Mouse (Mus musculus): Measurements from ENCODE around the gene Mfrp.
A peak's percentile ranks its signal among the peaks of the same experiment; 100 is the strongest.
"Not testable (repeated sequence)": the region's sequence is repeated elsewhere in the genome, so short reads cannot be mapped to it uniquely, and the experiment has no call there.

Mfrp gene

GRCm38 (mm10) chr9:44106182-44106581, 4.7 kb downstream of the Mfrp start:
- DNase-seq (ENCODE audit: low spot score): no peak

- DNase-seq (ENCODE audit: low spot score): no peak
These were observed 5.1 kb downstream of the Mfrp start for GRCm38 (mm10) chr9:44106596-44106995.

DNA sequence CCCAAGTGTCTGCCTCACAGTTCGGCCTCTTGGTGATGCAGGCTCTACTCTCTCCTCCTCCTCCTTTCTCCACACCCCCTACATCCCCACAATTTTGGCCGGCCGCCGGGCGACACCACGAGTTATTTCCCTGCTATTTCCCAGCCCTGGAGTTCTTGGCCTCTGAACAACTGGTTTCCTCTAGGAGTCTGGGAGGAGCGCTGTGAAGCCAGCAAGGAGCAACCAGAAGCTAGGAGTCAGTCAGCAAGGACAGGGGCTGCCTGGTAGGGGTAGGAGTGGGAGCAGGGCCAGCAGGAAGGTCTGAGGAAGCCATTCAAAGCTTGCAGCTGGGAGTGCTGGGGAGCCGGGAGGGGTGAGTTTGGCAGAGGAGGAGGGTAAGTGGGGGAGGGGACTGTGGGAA, 5.6 kb downstream of the Mfrp start, which contains the start of gene C1qtnf5:
Gene C1qtnf5, plus strand, starts transcription at position 136 of the 400 bp plus-strand sequence.
- peak; percentile 59 for DNase-seq (ENCODE audit: low spot score)

DNA sequence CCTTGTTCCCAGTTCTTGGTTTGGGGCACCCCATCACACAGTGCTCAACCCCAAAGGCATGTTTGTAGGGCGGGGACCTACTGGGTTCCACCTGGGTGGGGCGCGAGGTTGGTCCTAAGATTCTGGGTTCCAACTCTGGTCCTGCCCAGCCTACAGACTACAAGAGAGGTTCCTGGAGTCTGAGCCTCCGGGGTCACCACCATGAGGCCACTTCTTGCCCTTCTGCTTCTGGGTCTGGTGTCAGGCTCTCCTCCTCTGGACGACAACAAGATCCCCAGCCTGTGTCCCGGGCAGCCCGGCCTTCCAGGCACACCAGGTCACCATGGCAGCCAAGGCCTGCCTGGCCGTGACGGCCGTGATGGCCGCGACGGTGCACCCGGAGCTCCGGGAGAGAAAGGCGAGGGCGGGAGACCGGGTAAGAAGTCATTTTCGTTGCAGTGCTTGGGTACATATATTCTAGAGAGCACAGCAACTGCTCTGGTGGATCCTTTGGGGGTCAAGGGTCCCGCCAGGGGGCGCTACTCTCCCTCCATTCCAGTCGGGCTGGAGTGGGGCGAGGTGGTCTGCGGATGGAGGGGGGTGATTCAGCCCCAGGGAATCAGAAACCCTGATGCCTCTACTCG, 6.1 kb downstream of the Mfrp start:
- no peak for DNase-seq (ENCODE audit: low spot score)

DNA sequence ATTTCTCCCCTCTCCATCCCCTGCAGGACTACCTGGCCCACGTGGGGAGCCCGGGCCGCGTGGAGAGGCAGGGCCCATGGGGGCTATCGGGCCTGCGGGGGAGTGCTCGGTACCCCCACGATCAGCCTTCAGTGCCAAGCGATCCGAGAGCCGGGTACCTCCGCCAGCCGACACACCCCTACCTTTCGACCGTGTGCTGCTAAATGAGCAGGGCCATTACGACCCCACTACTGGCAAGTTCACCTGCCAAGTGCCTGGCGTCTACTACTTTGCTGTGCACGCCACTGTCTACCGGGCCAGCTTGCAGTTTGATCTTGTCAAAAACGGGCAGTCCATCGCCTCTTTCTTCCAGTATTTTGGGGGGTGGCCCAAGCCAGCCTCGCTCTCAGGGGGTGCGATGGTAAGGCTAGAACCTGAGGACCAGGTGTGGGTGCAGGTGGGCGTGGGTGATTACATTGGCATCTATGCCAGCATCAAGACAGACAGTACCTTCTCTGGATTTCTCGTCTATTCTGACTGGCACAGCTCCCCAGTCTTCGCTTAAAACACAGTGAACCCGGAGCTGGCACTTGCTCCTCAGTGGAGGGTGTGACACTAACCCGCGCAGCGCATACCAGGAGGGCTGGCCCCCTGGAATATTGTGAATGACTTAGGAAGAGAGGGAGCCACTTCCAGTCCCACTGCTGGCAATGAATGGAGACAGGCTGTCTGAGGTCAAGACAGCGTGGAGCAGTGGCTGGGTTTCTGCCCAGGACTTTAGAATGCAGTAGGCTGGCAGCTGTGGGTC, 6.9 kb downstream of the Mfrp start:
- no peak for DNase-seq (ENCODE audit: low spot score)

DNA sequence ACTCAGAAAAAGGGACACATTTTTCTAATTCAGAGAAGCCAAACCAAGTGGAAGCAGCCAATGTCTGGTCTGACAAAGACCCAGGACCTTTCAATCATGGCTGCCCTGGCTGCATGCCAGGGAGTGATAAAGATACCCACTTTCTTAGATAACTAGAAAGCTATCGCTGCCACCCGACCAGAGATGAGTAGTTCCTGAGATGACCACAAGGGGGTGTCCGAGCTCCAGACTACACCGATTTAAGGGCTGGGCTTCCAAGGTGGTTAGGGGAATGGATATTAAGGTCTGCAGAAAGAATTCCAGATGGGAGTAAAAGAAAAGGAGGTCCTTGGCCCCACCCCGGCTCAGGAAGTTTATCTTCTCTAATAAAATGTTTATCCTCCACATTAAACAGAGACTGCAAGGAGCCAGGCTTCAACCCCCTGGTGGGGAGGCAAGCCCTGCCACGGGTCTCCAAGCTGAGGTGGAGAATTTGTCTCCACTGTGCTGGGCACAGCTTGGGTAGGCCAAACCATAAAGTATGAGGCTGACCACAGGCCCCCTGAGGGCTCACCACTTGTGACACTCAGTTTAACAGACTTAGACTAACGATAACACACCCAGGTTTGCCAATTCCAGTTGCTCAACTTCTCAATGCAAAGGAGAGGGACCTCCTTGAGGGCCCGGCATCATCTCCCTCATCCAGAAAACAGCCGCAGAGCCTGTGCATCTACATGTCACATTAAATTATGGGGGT, 8.0 kb downstream of the Mfrp start:
- no peak for DNase-seq (ENCODE audit: low spot score)

- not testable (repeated sequence) for DNase-seq (ENCODE audit: low spot score)
These were observed 10.4 kb downstream of the Mfrp start for GRCm38 (mm10) chr9:44111909-44112308.

- DNase-seq (ENCODE audit: low spot score): peak; percentile 88
These were observed 11.7 kb downstream of the Mfrp start, which contains the start of the genes Gm49380 and Rnf26 for GRCm38 (mm10) chr9:44113105-44113789. Gene Gm49380 (minus strand): TSS chr9:44113500. Gene Rnf26 (minus strand): TSS chr9:44113517.

DNA sequence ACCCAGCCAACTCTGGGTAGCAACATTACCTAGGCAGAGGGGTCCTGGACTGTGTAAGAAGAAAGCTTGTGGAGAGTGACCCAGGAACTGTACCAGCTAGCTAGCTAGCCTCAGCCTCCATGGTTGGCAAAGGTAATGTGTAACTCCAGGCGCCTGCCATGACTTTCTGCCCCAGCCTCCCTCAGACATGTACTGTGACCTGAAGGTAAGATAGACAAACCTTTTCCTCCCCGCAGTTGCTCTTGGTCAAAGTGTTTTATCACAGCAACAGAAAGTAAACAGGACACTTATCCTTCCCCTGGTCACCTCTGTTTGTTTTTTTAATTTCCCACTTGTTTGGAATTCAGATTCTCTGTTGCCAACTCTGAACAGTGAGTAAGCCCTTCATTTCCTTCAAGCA, 12.9 kb downstream of the Mfrp start:
- DNase-seq (ENCODE audit: low spot score): no peak

DNA sequence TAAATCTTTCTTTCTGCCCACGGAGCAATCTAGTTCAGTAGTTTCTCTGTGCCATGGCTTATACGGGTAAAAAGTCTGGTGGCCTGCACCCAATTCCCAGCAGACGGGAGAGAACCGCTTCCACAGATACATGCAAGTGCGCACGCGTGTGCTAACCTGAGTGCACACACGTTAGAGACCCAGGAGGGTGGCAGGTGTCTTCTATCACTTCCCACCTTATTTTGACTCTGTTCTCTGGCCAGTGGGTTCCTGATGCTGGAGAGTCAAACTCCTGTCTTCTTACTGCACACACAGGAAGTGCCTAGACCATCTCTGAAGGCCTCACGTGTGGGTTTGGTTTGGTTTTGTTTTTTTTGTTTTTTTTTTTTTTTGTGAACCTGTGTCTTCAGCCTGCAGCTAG, 14.1 kb downstream of the Mfrp start:
- no peak for DNase-seq (ENCODE audit: low spot score)

DNA sequence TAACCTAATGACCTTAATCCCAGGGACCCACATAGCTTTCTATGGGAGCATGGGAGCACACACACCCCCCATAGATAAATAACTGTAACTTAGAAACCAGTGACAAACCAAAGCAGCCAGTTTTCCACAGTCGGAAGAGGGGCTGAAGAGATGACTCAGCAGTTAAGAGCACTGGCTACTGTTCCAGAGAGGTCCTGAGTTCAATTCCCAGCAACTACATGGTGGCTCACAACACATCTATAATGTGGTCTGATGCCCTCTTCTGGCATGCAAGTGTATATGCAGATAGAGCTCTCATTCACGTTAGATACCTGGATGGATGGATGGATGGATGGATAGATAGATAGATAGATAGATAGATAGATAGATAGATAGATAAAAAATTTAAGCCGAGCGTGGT, 14.7 kb downstream of the Mfrp start:
- no peak for DNase-seq (ENCODE audit: low spot score)

- DNase-seq (ENCODE audit: low spot score): no peak
These were observed 17.5 kb downstream of the Mfrp start for GRCm38 (mm10) chr9:44119011-44119410.

GRCm38 (mm10) chr9:44119948-44120465, 18.5 kb downstream of the Mfrp start:
- DNase-seq (ENCODE audit: low spot score): no peak

DNA sequence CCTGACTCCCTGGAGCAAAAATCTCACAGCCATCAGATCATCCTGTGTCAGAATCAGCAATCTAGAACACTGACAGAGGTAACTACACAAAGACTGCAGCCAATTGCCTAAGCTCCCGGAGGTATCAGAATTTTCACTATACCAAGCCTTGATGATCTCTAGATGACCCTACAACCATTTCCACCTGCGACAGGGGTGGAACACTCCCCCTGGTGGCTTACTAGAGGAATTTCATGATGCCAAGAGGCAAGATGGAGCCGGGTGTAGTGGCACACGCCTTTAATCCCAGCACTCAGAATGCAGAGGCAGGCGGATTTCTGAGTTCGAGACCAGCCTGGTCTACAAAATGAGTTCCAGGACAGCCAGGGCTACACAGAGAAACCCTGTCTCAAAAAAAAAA, 22.8 kb downstream of the Mfrp start:
- no peak for DNase-seq (ENCODE audit: low spot score)

GRCm38 (mm10) chr9:44125026-44125425, 23.5 kb downstream of the Mfrp start:
- no peak for DNase-seq (ENCODE audit: low spot score)

DNA sequence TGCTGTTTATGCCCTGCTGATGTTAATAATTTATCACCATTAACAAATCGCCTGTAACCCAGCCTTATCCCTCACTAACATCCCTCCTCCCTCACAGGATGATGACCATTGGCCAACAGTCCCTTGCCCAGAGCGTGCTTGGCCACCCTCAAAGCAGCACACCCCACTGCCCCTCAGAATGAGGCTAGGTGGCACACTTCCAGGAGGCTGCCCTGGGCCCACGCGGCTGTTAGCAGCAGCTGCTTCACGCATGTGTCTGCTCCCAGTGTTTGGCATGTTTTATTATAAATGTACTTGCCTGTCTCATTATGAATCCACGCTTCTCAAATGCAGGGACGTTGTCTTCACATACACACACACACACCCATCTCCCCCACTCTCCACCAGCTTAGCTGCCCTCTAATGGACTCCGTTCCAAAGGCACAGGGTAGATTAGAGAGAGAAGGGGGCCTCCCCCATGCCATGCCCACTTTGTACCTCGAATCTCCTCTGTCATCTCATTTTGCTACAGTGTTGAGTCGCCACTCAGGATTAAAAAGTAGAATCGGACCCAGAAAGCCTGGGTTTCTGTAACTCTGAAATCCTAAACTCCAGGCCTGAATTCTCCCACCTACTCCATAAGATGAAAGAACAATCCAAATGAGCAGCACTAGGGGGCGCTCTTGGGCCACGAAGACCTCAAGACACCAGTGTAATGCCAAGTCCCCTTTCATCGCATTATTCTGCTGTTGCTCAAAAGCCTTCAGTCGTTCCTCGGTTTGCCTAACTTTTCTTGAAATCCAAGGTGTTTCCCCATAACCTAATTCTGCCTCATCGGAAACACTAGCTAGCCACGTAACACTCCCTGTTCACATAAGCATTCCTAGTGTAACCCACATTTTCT, 24.3 kb downstream of the Mfrp start:
- DNase-seq (ENCODE audit: low spot score): no peak

DNA sequence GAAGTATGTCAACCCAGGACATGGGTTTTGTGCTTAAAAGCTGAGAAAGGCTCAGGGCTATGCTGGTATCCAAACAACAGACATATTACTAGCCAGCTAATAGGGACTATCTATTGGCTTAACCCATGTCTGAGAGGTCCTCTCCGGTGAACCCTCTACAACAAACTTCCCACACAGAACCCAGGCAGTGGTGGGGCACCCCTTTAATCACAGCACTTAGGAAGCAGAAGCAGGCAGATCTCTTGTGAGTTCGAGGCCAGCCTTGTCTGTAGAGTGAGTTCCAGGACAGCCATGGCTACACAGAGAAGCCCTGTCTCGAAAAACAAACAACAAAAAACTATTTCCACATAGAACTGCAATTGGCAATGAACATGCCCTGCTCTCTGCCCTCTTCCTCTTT, 25.2 kb downstream of the Mfrp start:
- no peak for DNase-seq (ENCODE audit: low spot score)

GRCm38 (mm10) chr9:44127351-44127801, 25.8 kb downstream of the Mfrp start:
- DNase-seq (ENCODE audit: low spot score): no peak

GRCm38 (mm10) chr9:44129633-44130032, 28.1 kb downstream of the Mfrp start:
- DNase-seq (ENCODE audit: low spot score): no peak

DNA sequence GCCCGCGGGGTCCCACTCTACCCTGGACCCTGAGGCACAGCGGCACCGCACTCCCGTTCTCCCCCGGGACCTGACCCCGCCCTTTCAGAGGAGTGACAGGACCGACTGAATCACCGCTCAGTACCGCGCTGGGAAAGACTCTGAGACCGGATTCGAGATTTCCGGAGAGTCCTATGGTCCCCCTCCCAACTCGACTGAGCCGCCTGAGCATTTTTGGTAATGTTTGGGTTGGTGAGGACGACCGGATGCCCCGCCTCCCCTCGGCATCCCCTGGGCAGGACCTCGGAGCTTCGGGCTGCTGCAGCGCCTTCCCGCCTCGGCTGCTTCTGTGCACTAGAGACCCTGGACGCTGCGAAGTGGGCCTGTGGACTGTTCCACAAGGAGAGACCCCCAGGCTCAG, 28.5 kb downstream of the Mfrp start:
- DNase-seq (ENCODE audit: low spot score): peak; percentile 53

Data from urinary bladder, postnatal 10 days (tissue).